Mouse (Mus musculus) hindbrain, embryonic 13.5 days (tissue): ENCODE measurements at regions not wholly inside any gene's neighbourhood (a gene's known extent, or its start where the extent isn't known, plus 50 kb on each side); places are given as distances from the start of the nearest gene placed in this dataset.

Experiments used
- ATAC-seq: fragments of 200-750 bp; cut with Nextera tagmentation; 2 replicates; pipeline ENCODE4 v1.8.0; 2017; ENCODE audit warnings: moderate TSS enrichment; ENCODE audit not compliant: low FRiP score
- H3K27ac ChIP-seq: fragments of 300-500 bp; sonication (generic); 2 replicates; pipeline ENCODE4 v1.5.1; 2015; ENCODE audit warnings: inconsistent platforms, mild to moderate bottlenecking, moderate library complexity
- H3K27me3 ChIP-seq: fragments of 300-500 bp; sonication (generic); 2 replicates; pipeline ENCODE4 v1.6.1; 2015; ENCODE audit warnings: mild to moderate bottlenecking, inconsistent platforms
- H3K36me3 ChIP-seq: fragments of 300-500 bp; sonication (generic); 2 replicates; pipeline ENCODE4 v1.6.1; 2015; ENCODE audit warnings: mild to moderate bottlenecking, inconsistent platforms
- H3K4me1 ChIP-seq: fragments of 300-500 bp; sonication (generic); replicated peaks from 2 replicates; pipeline ENCODE4 v1.6.1; 2015; ENCODE audit warnings: inconsistent platforms
- H3K4me2 ChIP-seq: fragments of 300-500 bp; sonication (generic); 2 replicates; pipeline ENCODE4 v1.6.1; 2015; ENCODE audit warnings: inconsistent platforms, mild to moderate bottlenecking, moderate library complexity
- H3K4me3 ChIP-seq: fragments of 300-500 bp; sonication (generic); 2 replicates; pipeline ENCODE4 v1.5.1; 2015; ENCODE audit warnings: mild to moderate bottlenecking, inconsistent platforms
- H3K9ac ChIP-seq: fragments of 300-500 bp; sonication (generic); 2 replicates; pipeline ENCODE4 v1.6.1; 2015; ENCODE audit warnings: mild to moderate bottlenecking, inconsistent platforms
- H3K9me3 ChIP-seq: fragments of 300-500 bp; sonication (generic); 2 replicates; pipeline ENCODE4 v1.6.1; 2016; ENCODE audit warnings: inconsistent platforms
- WGBS: fragments of 180-500 bp; shearing (Covaris S2); methylation state at CpG from one replicate; pipeline ENCODE4 v1.1.7; 2015; 5-methylcytosine and 5-hydroxymethylcytosine counted together

GRCm38 (mm10) chr3:57118016-57118415 is 183.8 kb downstream of the Tm4sf1 start:
- Histone ChIP-seq H3K27me3 (no peaks in the 10 kb centered on the region), H3K9me3 (no peaks in the 10 kb centered on the region), H3K9ac (no peak overlapping the region), H3K4me3 (no peak overlapping the region), H3K36me3 (no peaks in the 10 kb centered on the region), H3K4me1 (no peaks in the 10 kb centered on the region), H3K27ac (no peak overlapping the region), H3K4me2 (no peak overlapping the region)
- ATAC-seq, result no peak
- 90% methylated on average over 1 of the region's 1 CpGs for WGBS

- no peak overlapping the region for H3K9ac ChIP-seq
- WGBS, result 77% methylated on average over 2 of the region's 2 CpGs
- no peak overlapping the region for H3K27ac ChIP-seq
- H3K4me2 ChIP-seq, result no peak overlapping the region
- H3K4me1 ChIP-seq, result no peaks in the 10 kb centered on the region
- no peaks in the 10 kb centered on the region for H3K36me3 ChIP-seq
- ATAC-seq, result no peak
- no peaks in the 10 kb centered on the region for H3K9me3 ChIP-seq
- no peak overlapping the region for H3K4me3 ChIP-seq
- no peaks in the 10 kb centered on the region for H3K27me3 ChIP-seq
Measured at GRCm38 (mm10) chr3:57102254-57102653, 199.5 kb downstream of the Tm4sf1 start.

- Histone ChIP-seq H3K4me1 (no peaks in the 10 kb centered on the region), H3K27ac (no peak overlapping the region), H3K4me2 (no peak overlapping the region), H3K27me3 (no peaks in the 10 kb centered on the region), H3K36me3 (no peaks in the 10 kb centered on the region), H3K4me3 (no peak overlapping the region), H3K9ac (no peak overlapping the region), H3K9me3 (no peaks in the 10 kb centered on the region)
- no peak for ATAC-seq
- 82% methylated on average over 1 of the region's 1 CpGs for WGBS
Measured at GRCm38 (mm10) chr3:57100515-57100914, 201.3 kb downstream of the Tm4sf1 start.

GRCm38 (mm10) chr3:57094936-57095335 is 206.9 kb downstream of the Tm4sf1 start:
- Histone ChIP-seq H3K4me2 (no peak overlapping the region), H3K9me3 (no peaks in the 10 kb centered on the region), H3K27me3 (no peaks in the 10 kb centered on the region), H3K4me3 (no peak overlapping the region), H3K36me3 (no peaks in the 10 kb centered on the region), H3K27ac (no peak overlapping the region), H3K9ac (no peak overlapping the region), H3K4me1 (no peaks in the 10 kb centered on the region)
- no peak for ATAC-seq
- WGBS, result 53% methylated on average over 3 of the region's 3 CpGs

GRCm38 (mm10) chr3:57093201-57093940 is 208.4 kb downstream of the Tm4sf1 start:
- WGBS, result 89% methylated on average over 1 of the region's 1 CpGs
- H3K4me1 ChIP-seq, result no peaks in the 10 kb centered on the region
- H3K4me3 ChIP-seq, result no peak overlapping the region
- no peaks in the 10 kb centered on the region for H3K9me3 ChIP-seq
- no peak overlapping the region for H3K9ac ChIP-seq
- no peak overlapping the region for H3K4me2 ChIP-seq
- no peaks in the 10 kb centered on the region for H3K27me3 ChIP-seq
- H3K36me3 ChIP-seq, result no peaks in the 10 kb centered on the region
- no peak overlapping the region for H3K27ac ChIP-seq
- ATAC-seq, result no peak

GRCm38 (mm10) chr3:57074516-57074915 is 227.3 kb downstream of the Tm4sf1 start:
- H3K4me3 ChIP-seq, result no peak overlapping the region
- H3K4me2 ChIP-seq, result no peak overlapping the region
- no peaks in the 10 kb centered on the region for H3K36me3 ChIP-seq
- no peaks in the 10 kb centered on the region for H3K4me1 ChIP-seq
- 88% methylated on average over 1 of the region's 1 CpGs for WGBS
- no peaks in the 10 kb centered on the region for H3K27me3 ChIP-seq
- no peak for ATAC-seq
- H3K9ac ChIP-seq, result no peak overlapping the region
- H3K27ac ChIP-seq, result no peak overlapping the region
- H3K9me3 ChIP-seq, result no peaks in the 10 kb centered on the region

GRCm38 (mm10) chr3:57073962-57074506 is 227.8 kb downstream of the Tm4sf1 start:
- ATAC-seq, result no peak
- Histone ChIP-seq H3K27ac (no peak overlapping the region), H3K4me2 (no peak overlapping the region), H3K27me3 (no peaks in the 10 kb centered on the region), H3K36me3 (no peaks in the 10 kb centered on the region), H3K4me1 (no peaks in the 10 kb centered on the region), H3K4me3 (no peak overlapping the region), H3K9me3 (no peaks in the 10 kb centered on the region), H3K9ac (no peak overlapping the region)
- 84% methylated on average over 4 of the region's 4 CpGs for WGBS

GRCm38 (mm10) chr3:57033021-57033420 is 268.8 kb downstream of the Tm4sf1 start:
- Histone ChIP-seq H3K9me3 (no peaks in the 10 kb centered on the region), H3K36me3 (no peaks in the 10 kb centered on the region), H3K27me3 (no peaks in the 10 kb centered on the region), H3K4me1 (no peaks in the 10 kb centered on the region), H3K27ac (no peak overlapping the region), H3K4me3 (no peak overlapping the region), H3K9ac (no peak overlapping the region), H3K4me2 (no peak overlapping the region)
- no peak for ATAC-seq

GRCm38 (mm10) chr3:57018171-57018570 is 283.6 kb downstream of the Tm4sf1 start:
- ATAC-seq, result no peak
- Histone ChIP-seq H3K9ac (no peak overlapping the region), H3K36me3 (no peaks in the 10 kb centered on the region)

GRCm38 (mm10) chr3:56981305-56981660 is 320.5 kb downstream of the Tm4sf1 start:
- no peak overlapping the region for H3K4me2 ChIP-seq
- H3K4me3 ChIP-seq, result no peak overlapping the region
- H3K9ac ChIP-seq, result no peak overlapping the region
- H3K27ac ChIP-seq, result peak overlapping the region; percentile 52
- H3K36me3 ChIP-seq, result no peaks in the 10 kb centered on the region
- 67% methylated on average over 2 of the region's 2 CpGs for WGBS
- H3K27me3 ChIP-seq, result no peaks in the 10 kb centered on the region
- peak; percentile 74 for ATAC-seq
- H3K4me1 ChIP-seq, result peaks cover 16% of the 10 kb centered on the region
- no peaks in the 10 kb centered on the region for H3K9me3 ChIP-seq

More at GRCm38 (mm10) chr3:57018171-57018570, 283.6 kb downstream of the Tm4sf1 start:
- H3K4me2 ChIP-seq, result no peak overlapping the region
- no peak overlapping the region for H3K4me3 ChIP-seq
- H3K27me3 ChIP-seq, result no peaks in the 10 kb centered on the region
- no peak overlapping the region for H3K27ac ChIP-seq
- H3K9me3 ChIP-seq, result no peaks in the 10 kb centered on the region
- H3K4me1 ChIP-seq, result no peaks in the 10 kb centered on the region

- ATAC-seq, result peak; percentile 90
- Histone ChIP-seq H3K9me3 (no peaks in the 10 kb centered on the region), H3K4me1 (peaks cover 16% of the 10 kb centered on the region), H3K4me2 (no peak overlapping the region), H3K4me3 (no peak overlapping the region), H3K36me3 (no peaks in the 10 kb centered on the region), H3K27me3 (no peaks in the 10 kb centered on the region), H3K9ac (no peak overlapping the region), H3K27ac (peak overlapping the region; percentile 52)
- WGBS, result 40% methylated on average over 3 of the region's 3 CpGs
Measured at GRCm38 (mm10) chr3:56980593-56981304, 321.0 kb downstream of the Tm4sf1 start.

GRCm38 (mm10) chr3:56966008-56966407 is 335.8 kb downstream of the Tm4sf1 start:
- Histone ChIP-seq H3K36me3 (no peaks in the 10 kb centered on the region), H3K27me3 (no peaks in the 10 kb centered on the region), H3K4me1 (peaks cover 17% of the 10 kb centered on the region), H3K4me3 (no peak overlapping the region), H3K4me2 (no peak overlapping the region), H3K9ac (no peak overlapping the region), H3K9me3 (no peaks in the 10 kb centered on the region), H3K27ac (no peak overlapping the region)
- no peak for ATAC-seq
- WGBS, result 72% methylated on average over 1 of the region's 1 CpGs

- peaks cover 17% of the 10 kb centered on the region for H3K4me1 ChIP-seq
- H3K4me3 ChIP-seq, result no peak overlapping the region
- H3K27ac ChIP-seq, result no peak overlapping the region
- H3K4me2 ChIP-seq, result no peak overlapping the region
- H3K36me3 ChIP-seq, result no peaks in the 10 kb centered on the region
- H3K27me3 ChIP-seq, result no peaks in the 10 kb centered on the region
- H3K9me3 ChIP-seq, result no peaks in the 10 kb centered on the region
- no peak for ATAC-seq
- WGBS, result 87% methylated on average over 2 of the region's 2 CpGs
- H3K9ac ChIP-seq, result no peak overlapping the region
Measured at GRCm38 (mm10) chr3:56965444-56965843, 336.3 kb downstream of the Tm4sf1 start.
